Mouse (Mus musculus) CH12F3 (cell line): ENCODE measurements around the gene Clec11a.
"Not testable (repeated sequence)": the region's sequence is repeated elsewhere in the genome, so short reads cannot be mapped to it uniquely, and the experiment has no call there.

ENCODE experiments used
- in situ Hi-C: fragments of 300-500 bp; cut with MboI; formaldehyde crosslinking; loops from 2 replicates; pipeline ENCODE4 v1.14.3; 2020; ENCODE audit warnings: low sequenced_read_pairs

The Clec11a gene

DNA sequence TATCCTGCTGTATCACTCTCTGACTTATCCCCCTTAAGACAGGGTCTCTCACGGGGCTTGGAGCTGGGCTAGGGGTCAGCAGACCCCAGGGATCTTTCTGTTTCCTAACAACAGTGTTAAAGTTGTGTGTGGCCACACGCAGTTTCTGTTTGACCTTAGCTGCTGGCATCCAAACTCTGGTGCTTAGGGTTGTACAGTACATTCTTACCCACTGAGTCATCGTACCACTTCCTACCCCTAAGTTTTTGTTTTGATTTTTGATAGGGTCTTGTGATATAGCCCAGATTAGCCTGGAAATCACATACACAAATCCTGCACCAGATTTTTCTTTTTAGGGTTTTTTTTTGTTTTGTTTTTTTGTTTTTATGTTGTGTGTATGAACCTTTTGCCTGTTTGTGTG, 25.6 kb upstream of the Clec11a start:
- in situ Hi-C loops = no loop called here

DNA sequence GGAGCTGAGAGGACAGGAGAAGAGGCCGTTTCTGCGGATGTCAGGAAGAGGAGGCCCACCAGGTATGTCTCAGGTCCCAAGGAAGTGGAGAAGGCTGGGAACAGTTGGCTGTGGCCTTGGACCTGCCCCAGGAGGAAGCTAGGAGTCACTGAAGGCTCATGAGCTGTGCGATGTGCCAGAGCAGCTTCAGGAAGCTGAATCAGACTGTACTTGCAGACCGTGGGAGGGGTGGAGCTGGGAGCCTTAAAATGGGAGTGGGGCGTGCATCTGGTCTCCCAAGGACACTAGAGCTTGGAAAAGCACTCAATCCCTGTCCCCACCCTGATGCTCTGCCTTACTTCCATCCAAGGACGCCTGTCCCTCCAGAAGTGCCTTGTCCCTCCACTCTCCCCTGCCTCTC, 19.9 kb upstream of the Clec11a start:
- in situ Hi-C loops = no loop called here

DNA sequence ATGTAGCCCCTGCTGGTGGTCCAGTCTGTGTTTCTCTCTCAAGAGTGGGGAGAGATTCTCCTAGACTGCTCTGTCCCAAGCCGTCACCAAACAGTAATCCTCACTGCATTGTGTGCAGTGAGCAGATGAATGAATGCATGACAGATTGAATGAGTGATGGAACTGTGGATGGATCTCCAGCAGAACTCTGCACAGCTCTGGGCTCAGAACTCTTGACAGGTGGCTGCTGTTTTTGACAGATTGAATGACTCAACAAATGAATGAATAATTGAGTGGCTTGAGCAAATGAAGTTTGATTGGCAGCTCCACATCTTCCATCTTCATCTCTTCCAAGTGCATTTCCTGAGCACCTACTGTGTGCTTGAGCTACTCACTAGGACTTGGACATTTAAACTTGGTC, 15.6 kb upstream of the Clec11a start:
- in situ Hi-C loops = no loop called here

DNA sequence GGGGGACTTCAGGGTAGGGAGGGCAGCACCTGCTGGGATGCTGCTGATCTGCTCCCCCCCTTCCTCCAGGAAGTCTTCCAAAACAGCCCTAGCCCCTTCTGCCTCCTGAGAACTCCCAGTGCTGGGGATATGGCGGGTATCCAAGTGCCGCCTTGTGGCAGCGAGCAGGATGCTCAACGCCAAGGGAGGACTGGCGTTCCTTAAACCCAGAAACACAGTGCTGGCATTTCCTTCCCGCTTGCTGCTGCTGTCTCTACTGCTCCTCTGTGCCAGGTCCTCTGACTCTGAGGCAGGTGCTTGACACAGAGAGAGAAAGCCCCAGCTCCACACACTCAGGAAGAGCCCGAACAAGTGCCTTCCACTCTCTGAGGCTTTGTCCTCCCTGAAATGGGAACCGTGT, 14.2 kb upstream of the Clec11a start:
- in situ Hi-C loops = no loop called here

DNA sequence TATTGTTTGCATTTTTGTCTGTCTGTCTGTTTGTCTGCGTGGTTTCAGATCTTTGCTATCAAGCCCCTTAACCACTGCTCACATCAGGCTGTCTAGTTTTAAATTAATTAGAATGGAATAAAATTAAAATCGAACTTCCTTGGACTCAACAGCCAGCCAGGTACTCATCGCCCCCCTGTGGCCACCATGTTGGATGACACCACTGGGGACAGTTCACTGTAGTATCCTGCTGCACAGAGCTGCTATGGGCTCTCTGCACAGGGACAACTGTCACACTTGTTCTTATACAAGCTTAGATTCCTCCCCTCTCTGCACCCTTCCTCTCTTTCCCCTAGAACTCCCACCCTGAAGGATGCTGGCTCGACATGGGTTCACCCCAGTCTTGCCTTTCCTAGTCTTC, 11.2 kb upstream of the Clec11a start:
- in situ Hi-C loops = loop anchor here (10.0 kb wide), 1 partner anchor 53 kb away; the partner anchor contains the start of gene Gm15517

DNA sequence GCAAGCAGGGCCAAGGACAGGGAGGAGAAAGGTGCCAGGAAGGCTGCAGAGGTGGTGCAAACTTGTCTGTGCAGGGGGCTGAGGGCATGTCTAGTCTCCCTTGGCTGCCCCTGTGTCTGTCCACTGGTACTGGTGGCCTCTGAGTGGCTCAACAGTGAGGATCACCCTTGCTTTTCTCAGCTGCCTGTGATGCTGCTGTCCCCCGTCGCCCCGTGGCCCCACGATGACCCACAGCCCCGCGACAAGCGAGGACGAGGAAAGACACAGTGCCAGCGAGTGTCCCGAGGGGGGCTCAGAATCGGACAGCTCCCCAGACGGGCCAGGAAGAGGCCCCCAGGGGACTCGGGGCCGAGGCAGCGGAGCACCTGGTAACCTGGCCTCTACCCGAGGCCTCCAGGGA, 5.8 kb upstream of the Clec11a start:
- in situ Hi-C loops = loop anchor here (10.0 kb wide), 1 partner anchor 48 kb away; the partner anchor contains the start of gene Gm15517

DNA sequence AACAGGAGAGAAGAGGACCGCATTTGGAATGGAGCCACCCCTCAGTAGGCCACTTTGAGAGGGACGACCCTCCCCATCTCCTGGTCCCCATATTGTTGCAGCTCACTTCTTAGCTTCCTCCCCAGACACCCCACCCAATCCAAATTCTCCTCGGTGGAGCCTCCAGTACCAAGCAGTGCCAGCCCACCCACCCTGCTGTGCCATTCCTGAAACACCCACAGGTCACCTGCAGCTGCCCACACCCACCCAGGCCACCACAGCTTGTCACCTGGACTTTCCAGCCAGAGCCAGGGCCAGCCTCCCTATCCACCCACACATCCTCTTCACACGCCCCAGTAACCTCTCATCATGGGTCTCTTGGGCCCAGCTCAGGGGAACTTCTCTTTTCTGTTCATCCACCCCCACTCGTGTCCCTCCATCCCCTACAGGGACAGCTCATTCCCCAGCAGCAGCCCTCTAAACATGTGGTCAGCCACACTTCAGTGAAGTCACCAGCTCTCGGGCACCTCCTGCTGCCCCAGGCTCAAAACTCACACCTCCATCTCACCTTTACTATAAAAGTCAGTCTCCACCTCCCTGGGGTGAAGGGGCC, 5.1 kb upstream of the Clec11a start:
- in situ Hi-C loops = loop anchor here (10.0 kb wide), 1 partner anchor 47 kb away; the partner anchor contains the start of gene Gm15517

DNA sequence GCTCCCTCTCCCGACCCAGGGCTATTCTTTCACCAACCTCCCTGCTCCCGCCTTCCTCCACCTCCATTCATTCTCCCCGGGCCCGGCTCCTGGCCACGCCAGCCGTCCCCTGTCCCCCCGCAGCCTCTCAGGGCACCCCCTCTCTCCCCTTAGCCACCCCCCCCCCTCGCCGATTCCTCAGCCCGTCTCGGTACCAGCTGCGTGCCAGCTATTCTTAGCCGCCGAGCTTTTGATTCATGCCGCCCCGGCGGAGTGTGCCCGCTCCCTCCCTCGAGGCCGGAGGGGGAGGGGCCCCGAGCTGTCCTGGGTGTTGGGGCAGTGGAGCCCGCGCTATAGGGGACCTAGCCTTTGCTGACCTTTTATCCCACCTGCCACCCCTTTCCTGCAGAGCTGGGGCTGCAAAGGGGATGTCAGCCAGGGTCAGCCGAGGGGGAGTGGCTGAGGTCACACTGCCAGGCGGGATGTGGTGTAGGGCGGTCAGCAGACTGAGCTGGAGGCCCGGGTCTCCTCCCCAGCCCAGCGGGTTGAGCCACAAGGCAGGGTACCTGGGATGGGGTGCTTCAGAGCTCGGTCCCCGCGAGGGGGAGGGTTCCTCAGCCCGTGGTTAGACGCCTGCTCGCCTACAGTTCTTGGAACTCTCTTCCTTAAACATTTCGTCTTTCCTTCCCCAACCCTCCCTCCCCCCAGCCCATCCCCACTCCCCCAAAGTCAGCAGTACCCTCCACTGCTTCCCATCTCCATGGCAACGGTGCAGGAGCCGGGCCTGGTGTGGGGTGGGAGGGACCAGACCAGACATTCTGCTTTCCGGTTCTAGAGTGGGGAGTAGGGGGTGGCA, 4.4 kb upstream of the Clec11a start:
- in situ Hi-C loops = loop anchor here (10.0 kb wide), 1 partner anchor 46 kb away; the partner anchor contains the start of gene Gm15517

DNA sequence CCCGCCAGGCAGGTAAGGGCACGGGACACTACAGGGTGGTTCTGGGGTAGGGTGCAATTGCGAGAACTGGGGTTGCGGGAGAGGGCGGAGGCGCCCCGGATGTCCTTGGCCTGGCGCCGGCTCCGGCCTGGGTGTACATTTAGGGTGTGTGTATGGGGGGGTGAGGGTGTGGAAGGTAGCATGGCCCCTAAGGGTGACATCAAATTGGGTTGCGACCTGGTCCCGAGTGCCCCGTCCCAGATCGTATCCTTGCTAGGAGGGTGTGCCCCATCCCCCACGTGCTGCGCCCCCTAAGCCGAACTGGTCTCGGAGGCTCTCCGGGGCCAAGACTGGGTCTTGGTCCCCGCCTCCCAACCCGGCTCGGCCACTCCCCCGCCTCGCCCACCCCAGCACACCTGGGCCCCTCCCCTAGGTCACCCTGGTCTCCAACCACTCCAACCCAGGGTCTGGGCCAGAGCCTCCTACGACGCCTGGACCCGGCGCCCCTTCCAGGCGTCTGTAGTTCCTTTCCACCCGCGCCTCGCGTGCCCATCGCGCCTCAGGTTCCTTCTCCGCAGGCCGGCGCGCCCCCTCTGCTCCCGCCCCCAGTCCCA, 3.7 kb upstream of the Clec11a start:
- in situ Hi-C loops = loop anchor here (10.0 kb wide), 1 partner anchor 46 kb away; the partner anchor contains the start of gene Gm15517

DNA sequence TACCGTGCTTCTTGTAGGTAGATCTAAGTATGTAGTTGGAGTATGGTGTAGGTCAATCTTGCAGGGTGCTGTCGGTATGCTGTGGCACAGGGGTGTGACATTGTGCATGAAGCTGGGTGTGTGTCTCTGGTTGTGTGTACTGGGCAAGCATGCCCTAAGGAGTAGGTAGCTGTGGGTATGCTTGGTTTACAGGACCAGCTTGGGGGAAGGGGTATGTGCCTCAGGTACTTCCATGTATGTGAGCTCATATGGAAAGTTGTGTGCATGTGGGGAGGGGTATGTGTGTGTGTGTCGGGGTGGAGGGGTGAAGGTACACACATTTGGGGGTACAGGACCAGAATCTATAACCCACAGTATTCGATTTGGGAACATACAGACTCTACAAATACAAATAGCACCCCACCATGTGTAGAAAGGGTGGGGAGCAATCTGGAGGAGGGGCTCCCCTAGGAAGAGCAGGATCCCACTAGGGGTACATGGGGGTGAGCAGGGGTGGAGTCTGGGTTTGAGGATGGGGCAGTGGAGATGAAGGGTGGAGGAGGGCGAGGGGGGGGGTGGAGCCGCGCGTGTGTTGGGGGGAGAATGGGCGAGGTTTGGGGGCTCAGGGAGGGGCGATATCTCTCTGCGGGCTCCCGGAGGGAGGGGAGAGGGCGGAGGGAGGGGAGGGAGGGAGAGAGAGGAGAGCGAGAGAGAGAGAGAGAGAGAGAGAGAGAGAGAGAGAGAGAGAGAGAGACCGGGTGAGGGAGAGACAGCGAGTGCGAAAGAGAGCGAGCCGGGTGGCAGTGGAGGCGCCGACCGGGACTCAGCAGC, 3.0 kb upstream of the Clec11a start, which contains the start of gene Shank1:
Gene Shank1, plus strand, starts transcription at position 779 of the 810 bp plus-strand sequence.
- in situ Hi-C loops = loop anchor here (10.0 kb wide), 1 partner anchor 45 kb away; the partner anchor contains the start of gene Gm15517

DNA sequence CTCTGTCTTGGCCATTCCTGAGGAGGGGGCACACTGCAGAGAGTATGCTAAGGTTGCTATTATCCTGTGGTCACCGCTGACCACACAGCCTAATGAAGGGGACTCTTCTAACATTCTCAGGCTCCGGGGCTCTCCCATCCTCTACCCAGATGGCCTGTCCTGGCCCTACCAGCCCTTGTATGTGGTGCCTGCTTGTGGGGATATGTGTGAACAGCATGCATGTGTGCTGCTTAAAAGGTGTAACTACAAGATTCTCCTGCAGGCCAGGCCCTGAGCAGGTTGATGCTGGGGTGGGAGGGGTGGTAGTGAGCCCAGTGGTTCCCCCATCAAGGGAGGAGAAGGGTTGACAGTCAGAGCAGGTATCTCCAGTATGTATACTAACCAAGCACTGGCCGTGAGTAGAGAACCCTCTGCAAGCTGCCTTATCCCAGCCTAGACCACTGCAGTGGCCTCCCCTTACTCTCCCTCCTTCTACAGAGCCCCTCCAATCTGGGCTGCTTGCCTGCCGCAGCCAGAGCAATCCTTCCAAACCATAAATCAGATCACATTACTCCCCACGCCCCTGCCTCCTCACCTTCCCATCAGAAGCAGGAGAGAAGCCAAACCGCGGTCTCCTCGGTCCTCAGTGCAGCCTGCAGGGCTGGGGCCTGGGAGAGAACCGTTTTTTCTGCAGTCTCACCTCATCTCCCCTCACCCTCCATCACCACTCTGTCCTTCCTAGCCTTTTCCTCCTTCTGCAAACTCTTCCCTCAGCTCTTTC, 739 bp upstream of the Clec11a start:
- in situ Hi-C loops = no loop called here

DNA sequence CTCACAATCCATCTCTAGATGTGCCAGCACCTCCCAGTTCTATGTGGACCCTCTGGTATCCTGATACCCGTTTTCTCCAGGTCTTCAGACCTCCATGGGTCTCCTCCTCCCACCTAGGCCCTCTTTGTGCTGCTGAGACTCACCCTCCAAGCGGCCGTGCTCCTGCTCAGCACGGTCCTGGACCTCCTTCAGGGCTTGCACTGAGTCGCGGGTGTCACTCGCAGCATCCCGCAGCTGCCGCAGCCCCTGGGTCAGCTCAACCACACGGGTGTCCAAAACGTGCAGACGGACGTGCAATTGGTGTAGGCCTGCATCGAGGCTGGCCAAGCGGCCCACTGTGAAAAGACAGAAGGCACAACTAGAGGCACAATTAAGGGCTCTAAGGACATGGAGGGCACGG, 1.0 kb downstream of the Clec11a start:
- in situ Hi-C loops = no loop called here

DNA sequence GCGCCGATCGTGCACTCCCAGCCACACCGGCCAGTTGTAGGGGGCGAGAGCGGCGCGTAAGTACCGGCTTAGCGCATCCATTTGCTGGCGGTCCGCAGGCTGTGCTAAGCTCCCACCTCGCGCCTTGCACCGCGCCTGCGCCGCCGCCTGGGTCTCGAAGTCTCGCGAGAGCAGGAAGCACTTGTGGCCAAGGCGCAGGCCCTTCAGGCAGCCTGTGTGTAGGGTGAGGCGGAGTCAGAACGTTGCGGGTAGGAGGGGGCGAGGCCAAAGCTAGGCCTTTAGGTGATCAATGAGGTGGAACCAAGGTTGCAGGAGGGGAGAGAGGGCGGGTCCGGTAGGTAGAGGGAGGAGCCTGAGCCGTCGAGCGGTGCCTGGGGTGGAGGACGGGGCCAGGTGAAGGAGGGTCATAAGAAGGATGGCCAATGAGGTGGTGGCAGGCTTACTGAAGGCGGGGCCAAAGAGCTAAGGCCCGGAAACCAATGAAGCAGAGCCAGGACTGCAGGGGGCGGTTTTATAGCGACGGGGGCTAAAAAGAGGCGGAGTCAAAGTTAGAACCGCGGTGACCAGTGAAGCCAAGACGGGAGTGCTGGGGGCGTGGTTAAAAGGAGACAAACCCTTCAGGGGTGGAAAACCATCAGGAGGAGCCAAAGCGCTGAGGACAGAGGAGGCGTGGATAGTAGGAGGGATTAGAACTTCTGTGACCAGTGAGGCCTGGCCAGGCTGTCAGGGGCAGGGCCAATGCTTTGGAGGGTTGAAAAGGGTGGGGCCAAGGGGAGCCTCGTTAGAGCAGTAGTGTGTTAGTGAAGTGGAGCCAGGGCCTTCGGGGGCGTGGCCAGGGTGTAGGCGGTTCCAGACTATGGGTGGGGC, 1.7 kb downstream of the Clec11a start:
- in situ Hi-C loops = loop anchor here (5.0 kb wide), 1 partner anchor 37 kb away; no protein-coding TSS in a partner anchor

DNA sequence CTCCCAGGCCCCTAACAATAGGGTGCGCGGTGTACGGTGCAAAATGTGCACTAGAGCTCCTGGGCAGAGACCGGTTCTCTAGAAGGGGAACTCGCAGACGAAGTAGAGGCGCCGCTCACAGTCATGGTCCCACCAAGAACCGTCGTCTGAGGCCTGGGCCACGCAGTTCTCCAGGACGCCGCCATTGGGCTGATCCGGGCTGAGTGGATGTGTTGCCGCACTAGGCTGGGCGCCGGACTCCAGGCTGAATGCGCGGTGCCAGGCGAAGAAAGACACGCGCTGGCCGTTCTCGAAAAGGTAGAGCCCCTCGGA, 2.3 kb downstream of the Clec11a start:
- in situ Hi-C loops = loop anchor here (5.0 kb wide), 1 partner anchor 38 kb away; no protein-coding TSS in a partner anchor

DNA sequence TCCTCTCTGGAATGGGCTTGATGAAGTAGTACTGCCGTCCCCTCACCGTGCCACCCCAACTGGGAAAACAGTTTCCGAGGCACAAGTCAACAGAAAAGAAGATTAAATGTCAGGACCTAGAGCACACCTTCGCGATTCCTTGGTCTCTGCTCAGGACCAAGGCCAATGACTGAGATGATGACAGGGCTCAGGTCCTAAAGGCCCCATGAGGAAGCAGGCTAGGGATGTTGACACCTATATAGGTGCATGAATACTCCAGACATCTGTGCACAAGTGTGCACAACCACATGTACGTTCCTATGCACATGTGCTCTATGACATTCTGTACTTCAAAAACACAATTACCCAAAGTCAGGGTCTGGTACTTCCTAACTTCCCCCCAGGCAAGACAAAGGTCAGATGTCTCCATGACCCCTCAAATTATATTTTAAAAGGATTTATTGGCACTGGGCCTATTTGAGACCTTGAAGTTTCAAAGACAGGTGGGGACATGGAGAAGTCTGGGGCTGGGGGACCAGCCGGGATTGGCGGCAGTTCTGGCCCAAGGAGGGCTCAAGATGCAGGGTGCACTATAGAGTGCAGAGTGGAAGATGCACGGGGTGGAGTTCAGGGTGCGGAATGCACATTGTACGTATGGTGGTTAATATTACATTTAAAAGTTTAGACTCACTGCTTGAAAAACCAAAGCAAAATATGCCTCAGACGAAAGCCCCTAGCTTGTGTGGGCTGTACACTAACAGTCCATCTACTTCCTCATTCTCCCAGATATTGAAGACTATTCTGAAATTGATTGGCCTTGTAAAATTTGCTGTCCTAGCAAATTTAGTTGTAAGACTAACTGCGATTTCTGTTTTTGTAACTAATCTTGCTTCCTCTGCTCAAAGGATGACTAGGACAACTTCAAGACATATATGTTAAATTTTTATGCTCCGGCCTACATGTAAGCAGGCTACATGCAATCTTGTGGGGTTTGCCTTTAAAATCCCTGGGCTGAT, 3.1 kb downstream of the Clec11a start:
- in situ Hi-C loops = loop anchor here (5.0 kb wide), 1 partner anchor 39 kb away; no protein-coding TSS in a partner anchor

DNA sequence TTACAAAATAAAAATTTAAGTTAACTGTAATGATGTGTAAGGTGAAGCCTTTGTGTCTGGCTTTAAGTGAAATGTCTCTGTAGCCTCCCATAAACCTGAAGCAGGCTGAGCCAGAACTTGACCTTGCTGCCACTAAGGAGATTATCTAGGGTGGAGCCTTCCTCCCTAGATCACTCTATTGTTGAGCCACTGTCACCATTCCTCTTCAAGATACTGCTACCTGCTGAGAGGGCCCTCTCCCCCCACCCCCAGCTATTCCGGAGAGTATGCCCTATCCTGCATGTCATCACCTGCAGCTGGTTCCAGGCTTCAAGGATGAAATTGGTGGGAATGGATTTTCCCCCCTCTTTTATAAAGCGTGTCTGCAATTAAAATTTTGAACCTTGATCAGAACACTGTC, 9.2 kb downstream of the Clec11a start:
- in situ Hi-C loops = not testable (repeated sequence)

DNA sequence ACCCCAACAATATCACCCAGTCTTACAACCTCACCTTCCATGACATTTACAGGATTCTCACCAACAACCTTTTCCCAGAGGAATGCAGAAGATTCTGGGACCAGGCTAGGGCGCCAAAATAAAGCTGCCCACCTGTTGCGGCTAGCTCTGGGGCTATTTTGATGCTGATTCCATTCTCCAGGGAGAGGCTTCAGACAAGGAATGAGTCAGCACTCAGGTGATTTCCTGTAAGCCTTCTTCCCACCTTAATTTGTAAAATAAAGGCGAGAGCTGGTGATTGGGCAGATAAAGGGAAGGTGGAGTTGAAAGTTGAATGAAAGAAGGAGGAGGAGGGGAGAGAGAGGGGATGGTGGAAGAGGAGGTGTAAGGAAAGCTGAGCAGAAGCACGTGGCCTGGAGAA, 15.3 kb downstream of the Clec11a start:
- in situ Hi-C loops = no loop called here

DNA sequence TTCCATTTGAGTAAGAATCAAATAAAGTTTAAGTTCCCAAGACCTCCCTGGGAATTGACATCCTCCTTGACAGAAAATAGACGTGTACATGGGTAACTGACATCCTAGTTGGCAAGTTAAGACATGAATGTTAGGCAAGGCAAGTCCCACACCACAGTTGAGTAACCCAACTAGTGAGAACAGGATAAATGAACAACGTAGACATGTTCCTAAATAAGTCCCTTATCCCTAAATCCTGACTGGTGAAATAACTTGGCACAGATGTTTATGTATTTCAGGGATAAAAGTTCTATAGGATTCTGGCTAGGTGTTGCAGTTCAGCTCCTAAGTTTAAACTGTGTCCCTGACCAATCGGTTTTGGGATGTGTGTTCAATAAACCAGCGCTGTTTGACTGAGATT, 15.7 kb downstream of the Clec11a start:
- in situ Hi-C loops = no loop called here
